Mouse (Mus musculus): ENCODE data around the gene B4galt2. TPM values are rescaled to one million over a fixed set of nuclear protein-coding genes. Genes with fewer than 3 reads are reported as not detected.

B4galt2 gene
- polyA plus RNA-seq, 1 experiment from 2014 or later = 67.7 TPM

- H3K4me3 ChIP-seq = no peak overlapping the region
- ATAC-seq (replicated peaks) = no peak
- H3K4me2 ChIP-seq = no peak overlapping the region
- WGBS = 94% methylated on average over 10 of the region's 10 CpGs
- no peak overlapping the region for H3K27ac ChIP-seq
- H3K4me1 ChIP-seq = peaks cover 61% of the 10 kb centered on the region
- no peak overlapping the region for H3K9ac ChIP-seq
- peaks cover 12% of the 10 kb centered on the region; the same call in 1 of the 2 replicates for H3K36me3 ChIP-seq (replicated peaks)
- no peaks in the 10 kb centered on the region for H3K27me3 ChIP-seq (replicated peaks)
- H3K9me3 ChIP-seq = no peaks in the 10 kb centered on the region
Observed at GRCm38 (mm10) chr4:117885093-117885492, 1.8 kb upstream of the B4galt2 start.

- 92% methylated on average over 1 of the region's 1 CpGs for WGBS
- H3K9ac ChIP-seq = peak overlapping the region; percentile 88; the same call in 1 of the 2 replicates
- H3K9me3 ChIP-seq = no peaks in the 10 kb centered on the region
- ATAC-seq (replicated peaks) = no peak
- peaks cover 67% of the 10 kb centered on the region for H3K4me1 ChIP-seq
- H3K36me3 ChIP-seq (replicated peaks) = peaks cover 12% of the 10 kb centered on the region; the same call in 1 of the 2 replicates
- H3K4me2 ChIP-seq = peak overlapping the region; percentile 91
- no peaks in the 10 kb centered on the region for H3K27me3 ChIP-seq (replicated peaks)
- H3K27ac ChIP-seq = no peak overlapping the region
- peak overlapping the region; percentile 88 for H3K4me3 ChIP-seq
Observed at GRCm38 (mm10) chr4:117884146-117884545, 859 bp upstream of the B4galt2 start.

GRCm38 (mm10) chr4:117878703-117879102 is 4.6 kb downstream of the B4galt2 start:
- WGBS = 82% methylated on average over 5 of the region's 5 CpGs
- H3K9ac ChIP-seq = no peak overlapping the region

GRCm38 (mm10) chr4:117878301-117878700 is 5.0 kb downstream of the B4galt2 start:
- Histone ChIP-seq H3K36me3 (replicated peaks) (peaks cover 29% of the 10 kb centered on the region), H3K4me3 (no peak overlapping the region), H3K27me3 (replicated peaks) (no peaks in the 10 kb centered on the region), H3K27ac (no peak overlapping the region), H3K9me3 (no peaks in the 10 kb centered on the region), H3K4me1 (peaks cover 31% of the 10 kb centered on the region), H3K4me2 (no peak overlapping the region), H3K9ac (no peak overlapping the region)
- ATAC-seq (replicated peaks) = no peak
- WGBS = 76% methylated on average over 10 of the region's 10 CpGs

More at GRCm38 (mm10) chr4:117878703-117879102, 4.6 kb downstream of the B4galt2 start:
- H3K27ac ChIP-seq = no peak overlapping the region
- no peak for ATAC-seq (replicated peaks)
- peaks cover 34% of the 10 kb centered on the region for H3K4me1 ChIP-seq
- no peaks in the 10 kb centered on the region for H3K27me3 ChIP-seq (replicated peaks)
- peaks cover 25% of the 10 kb centered on the region for H3K36me3 ChIP-seq (replicated peaks)
- no peak overlapping the region for H3K4me2 ChIP-seq
- H3K9me3 ChIP-seq = no peaks in the 10 kb centered on the region
- no peak overlapping the region for H3K4me3 ChIP-seq

GRCm38 (mm10) chr4:117873615-117874014 is 9.7 kb downstream of the B4galt2 start:
- Histone ChIP-seq H3K4me2 (no peak overlapping the region), H3K27ac (no peak overlapping the region), H3K36me3 (replicated peaks) (peaks cover 25% of the 10 kb centered on the region), H3K4me1 (peaks cover 6% of the 10 kb centered on the region), H3K4me3 (no peak overlapping the region), H3K27me3 (replicated peaks) (no peaks in the 10 kb centered on the region), H3K9me3 (no peaks in the 10 kb centered on the region), H3K9ac (no peak overlapping the region)
- 90% methylated on average over 9 of the region's 9 CpGs for WGBS
- no peak for ATAC-seq (replicated peaks)

- no peaks in the 10 kb centered on the region for H3K9me3 ChIP-seq
- H3K4me3 ChIP-seq = no peak within 1 kb of the TSS
- H3K4me1 ChIP-seq = peaks cover 13% of the 10 kb centered on the region
- no peak within 1 kb of the TSS for H3K9ac ChIP-seq
- peak within 1 kb of the TSS; percentile 13; the same call in 1 of the 2 replicates for H3K4me2 ChIP-seq
- no peak for ATAC-seq (replicated peaks)
- no peaks in the 10 kb centered on the region for H3K27me3 ChIP-seq (replicated peaks)
- H3K27ac ChIP-seq = no peak within 1 kb of the TSS
- WGBS = 4% methylated on average over 14 of the region's 14 CpGs
- peaks cover 22% of the 10 kb centered on the region for H3K36me3 ChIP-seq (replicated peaks)
Observed at GRCm38 (mm10) chr4:117872471-117872886, 10.8 kb downstream of the B4galt2 start, which contains the start of gene Ccdc24. Ccdc24 (minus strand) TSS chr4:117872557.

GRCm38 (mm10) chr4:117871787-117872186 is 11.5 kb downstream of the B4galt2 start:
- 70% methylated on average over 7 of the region's 7 CpGs for WGBS
- Histone ChIP-seq H3K36me3 (replicated peaks) (peaks cover 15% of the 10 kb centered on the region), H3K4me2 (no peak overlapping the region), H3K9ac (no peak overlapping the region), H3K27ac (no peak overlapping the region), H3K27me3 (replicated peaks) (no peaks in the 10 kb centered on the region), H3K4me1 (peaks cover 13% of the 10 kb centered on the region), H3K4me3 (no peak overlapping the region), H3K9me3 (no peaks in the 10 kb centered on the region)
- no peak for ATAC-seq (replicated peaks)

GRCm38 (mm10) chr4:117870437-117870836 is 12.8 kb downstream of the B4galt2 start:
- Histone ChIP-seq H3K36me3 (replicated peaks) (peaks cover 10% of the 10 kb centered on the region; the same call in 1 of the 2 replicates), H3K4me2 (no peak overlapping the region), H3K27me3 (replicated peaks) (no peaks in the 10 kb centered on the region), H3K4me3 (no peak overlapping the region), H3K9me3 (no peaks in the 10 kb centered on the region), H3K27ac (no peak overlapping the region), H3K9ac (no peak overlapping the region), H3K4me1 (peaks cover 17% of the 10 kb centered on the region)
- 71% methylated on average over 1 of the region's 1 CpGs for WGBS
- ATAC-seq (replicated peaks) = no peak

GRCm38 (mm10) chr4:117869317-117869716 is 14.0 kb downstream of the B4galt2 start:
- H3K9me3 ChIP-seq = no peaks in the 10 kb centered on the region
- H3K36me3 ChIP-seq (replicated peaks) = peaks cover 6% of the 10 kb centered on the region; the same call in 1 of the 2 replicates
- 71% methylated on average over 9 of the region's 9 CpGs for WGBS
- no peak for ATAC-seq (replicated peaks)
- no peak overlapping the region for H3K9ac ChIP-seq
- H3K4me3 ChIP-seq = no peak overlapping the region
- H3K4me1 ChIP-seq = peaks cover 17% of the 10 kb centered on the region
- no peaks in the 10 kb centered on the region for H3K27me3 ChIP-seq (replicated peaks)
- H3K4me2 ChIP-seq = no peak overlapping the region
- no peak overlapping the region for H3K27ac ChIP-seq

- Histone ChIP-seq H3K4me3 (no peak overlapping the region), H3K36me3 (replicated peaks) (no peaks in the 10 kb centered on the region), H3K4me2 (no peak overlapping the region), H3K27me3 (replicated peaks) (no peaks in the 10 kb centered on the region), H3K9me3 (no peaks in the 10 kb centered on the region), H3K27ac (no peak overlapping the region), H3K9ac (no peak overlapping the region), H3K4me1 (peaks cover 21% of the 10 kb centered on the region)
- WGBS = 14% methylated on average over 24 of the region's 24 CpGs
- peak; percentile 16; the same call in 1 of the 2 replicates for ATAC-seq (replicated peaks)
Observed at GRCm38 (mm10) chr4:117867823-117868222, 15.5 kb downstream of the B4galt2 start.

GRCm38 (mm10) chr4:117867000-117867399 is 16.3 kb downstream of the B4galt2 start:
- no peak overlapping the region for H3K4me2 ChIP-seq
- H3K4me3 ChIP-seq = no peak overlapping the region
- no peak overlapping the region for H3K27ac ChIP-seq
- no peaks in the 10 kb centered on the region for H3K27me3 ChIP-seq (replicated peaks)
- H3K36me3 ChIP-seq (replicated peaks) = no peaks in the 10 kb centered on the region
- H3K9ac ChIP-seq = no peak overlapping the region
- H3K9me3 ChIP-seq = no peaks in the 10 kb centered on the region
- 81% methylated on average over 6 of the region's 6 CpGs for WGBS
- H3K4me1 ChIP-seq = peaks cover 17% of the 10 kb centered on the region
- no peak for ATAC-seq (replicated peaks)

GRCm38 (mm10) chr4:117866083-117866482 is 17.2 kb downstream of the B4galt2 start:
- no peak overlapping the region for H3K4me3 ChIP-seq
- peaks cover 17% of the 10 kb centered on the region for H3K4me1 ChIP-seq
- WGBS = 52% methylated on average over 9 of the region's 9 CpGs
- no peak overlapping the region for H3K4me2 ChIP-seq
- no peak overlapping the region for H3K9ac ChIP-seq
- H3K9me3 ChIP-seq = no peaks in the 10 kb centered on the region
- H3K27ac ChIP-seq = no peak overlapping the region
- no peaks in the 10 kb centered on the region for H3K27me3 ChIP-seq (replicated peaks)
- H3K36me3 ChIP-seq (replicated peaks) = no peaks in the 10 kb centered on the region
- no peak for ATAC-seq (replicated peaks)

GRCm38 (mm10) chr4:117862823-117863222 is 20.5 kb downstream of the B4galt2 start:
- WGBS = 28% methylated on average over 4 of the region's 4 CpGs
- Histone ChIP-seq H3K9ac (no peak overlapping the region), H3K4me2 (no peak overlapping the region), H3K27ac (no peak overlapping the region), H3K4me3 (no peak overlapping the region), H3K9me3 (no peaks in the 10 kb centered on the region), H3K36me3 (replicated peaks) (no peaks in the 10 kb centered on the region), H3K4me1 (peaks cover 17% of the 10 kb centered on the region), H3K27me3 (replicated peaks) (no peaks in the 10 kb centered on the region)
- ATAC-seq (replicated peaks) = peak; percentile 82

Data from midbrain, embryonic 15.5 days (tissue).